ENCODE assay signal across 7 mouse cellular contexts in genomic region chr2:167631181-167631590, GRCm38 (mm10). TPM values are rescaled to one million over a fixed set of nuclear protein-coding genes. Genes with fewer than 3 reads are reported as not detected.
DNase-seq lines count a peak whose midpoint lies in the region; ATAC-seq and TF ChIP-seq lines count a peak whose summit lies in the region.

No protein-coding gene starts in this region.

- H3K9me3 ChIP-seq in lung, embryonic 14.5 days (ENCODE audit: low read depth, low read length): no peaks in the 10 kb centered on the region
- no peaks in the 10 kb centered on the region for H3K9me3 ChIP-seq in forebrain, embryonic 13.5 days (replicated peaks)
- H3K9me3 ChIP-seq in kidney, postnatal 0 days (replicated peaks; ENCODE audit: low read length): no peaks in the 10 kb centered on the region

- H3K4me2 ChIP-seq in lung, embryonic 14.5 days: peak overlapping the region; percentile 84
- peak overlapping the region; percentile 94 for H3K4me2 ChIP-seq in forebrain, embryonic 13.5 days
- H3K4me2 ChIP-seq in kidney, postnatal 0 days (ENCODE audit: low read length): peak overlapping the region; percentile 93
- H3K4me2 ChIP-seq in myocyte (ENCODE audit: low read depth): peak overlapping the region; percentile 96

- H3ac ChIP-seq in myocyte (ENCODE audit: control insufficient read depth, insufficient read length): peak overlapping the region; percentile 93

- DNase-seq in lung, embryonic 14.5 days: peak; percentile 15
- DNase-seq in lung, postnatal 36 days: no peak
- DNase-seq in kidney, postnatal 0 days (ENCODE audit: low spot score): peak; percentile 28
- no peak for DNase-seq in natural killer cell, adult 2 months (ENCODE audit: low spot score in 2 of 2)

- H3K79me2 ChIP-seq in myocyte (ENCODE audit: control insufficient read depth, insufficient read depth): peaks cover 52% of the 10 kb centered on the region

- peak overlapping the region; percentile 86 for H3K9ac ChIP-seq in lung, embryonic 14.5 days
- H3K9ac ChIP-seq in forebrain, embryonic 13.5 days: peak overlapping the region; percentile 92
- H3K9ac ChIP-seq in kidney, postnatal 0 days (ENCODE audit: low read depth, low read length): peak overlapping the region; percentile 96

- peaks cover 18% of the 10 kb centered on the region; the same call in 1 of the 2 replicates for H3K4me1 ChIP-seq in lung, embryonic 14.5 days (ENCODE audit: insufficient read depth)
- H3K4me1 ChIP-seq in bone marrow macrophage, adult 2 months (ENCODE audit: control insufficient read depth, insufficient read depth, low read length): peaks cover 41% of the 10 kb centered on the region
- peaks cover 56% of the 10 kb centered on the region for H3K4me1 ChIP-seq in forebrain, embryonic 13.5 days
- H3K4me1 ChIP-seq in kidney, postnatal 0 days (replicated peaks; ENCODE audit: insufficient read depth, low read length): peaks cover 26% of the 10 kb centered on the region

- ATAC-seq in lung, embryonic 14.5 days (ENCODE audit: insufficient read depth): no peak; the same call in 1 of the 2 replicates
- ATAC-seq in forebrain, embryonic 13.5 days: peak; percentile 20; the same call in 1 of the 2 replicates
- no peak for ATAC-seq in kidney, postnatal 0 days (replicated peaks; ENCODE audit: low FRiP score, low read depth)

- TF ChIP-seq POLR2A in bone marrow macrophage, adult 2 months (IDR thresholded peaks at IDR 0.05; ENCODE audit: borderline replicate concordance, low read depth, low read length): no peak
- no peak for TF ChIP-seq POLR2A in myocyte (IDR thresholded peaks at IDR 0.05; ENCODE audit: insufficient read length, low read depth)

- TF ChIP-seq CTCF in lung, embryonic 14.5 days (IDR thresholded peaks at IDR 0.05; ENCODE audit: low read depth): no peak
- no peak for TF ChIP-seq CTCF in bone marrow macrophage, adult 2 months (IDR thresholded peaks at IDR 0.05; ENCODE audit: low read depth, low read length)
- TF ChIP-seq CTCF in kidney, postnatal 0 days (IDR thresholded peaks at IDR 0.05; ENCODE audit: low read depth): no peak

- H3K27ac ChIP-seq in lung, embryonic 14.5 days (ENCODE audit: low read depth): peak overlapping the region; percentile 76
- H3K27ac ChIP-seq in bone marrow macrophage, adult 2 months (ENCODE audit: insufficient read depth, low read depth, low read length): peak overlapping the region; percentile 50
- peak overlapping the region; percentile 81 for H3K27ac ChIP-seq in forebrain, embryonic 13.5 days
- peak overlapping the region; percentile 89 for H3K27ac ChIP-seq in kidney, postnatal 0 days

- peak overlapping the region; percentile 85 for H3K4me3 ChIP-seq in lung, embryonic 14.5 days (ENCODE audit: low read depth, low read length)
- peak overlapping the region; percentile 59 for H3K4me3 ChIP-seq in bone marrow macrophage, adult 2 months (ENCODE audit: insufficient read depth, low read length)
- H3K4me3 ChIP-seq in forebrain, embryonic 13.5 days: peak overlapping the region; percentile 78
- peak overlapping the region; percentile 95 for H3K4me3 ChIP-seq in kidney, postnatal 0 days (replicated peaks; ENCODE audit: low read depth, low read length)
- H3K4me3 ChIP-seq in myocyte: peak overlapping the region; percentile 49

- WGBS in lung, embryonic 14.5 days: under 1% methylated on average over 31 of the region's 31 CpGs
- WGBS in forebrain, embryonic 13.5 days: under 1% methylated on average over 30 of the region's 31 CpGs
- 0% methylated on average over 31 of the region's 31 CpGs for WGBS in kidney, postnatal 0 days

- H3K27me3 ChIP-seq in lung, embryonic 14.5 days (ENCODE audit: insufficient read depth, low read length): no peaks in the 10 kb centered on the region
- H3K27me3 ChIP-seq in forebrain, embryonic 13.5 days: no peaks in the 10 kb centered on the region
- no peaks in the 10 kb centered on the region for H3K27me3 ChIP-seq in kidney, postnatal 0 days (ENCODE audit: insufficient read depth, low read length)
- no peaks in the 10 kb centered on the region for H3K27me3 ChIP-seq in myocyte (ENCODE audit: control insufficient read depth, insufficient read depth, insufficient read length)

- peaks cover 26% of the 10 kb centered on the region for H3K36me3 ChIP-seq in lung, embryonic 14.5 days (ENCODE audit: insufficient read depth)
- H3K36me3 ChIP-seq in forebrain, embryonic 13.5 days (ENCODE audit: poor library complexity, severe bottlenecking): peaks cover 15% of the 10 kb centered on the region
- peaks cover 17% of the 10 kb centered on the region; the same call in 1 of the 2 replicates for H3K36me3 ChIP-seq in kidney, postnatal 0 days (ENCODE audit: insufficient read depth, low read length)
- peaks cover 8% of the 10 kb centered on the region for H3K36me3 ChIP-seq in myocyte (ENCODE audit: control insufficient read depth, insufficient read depth)

TF ChIP-seq in myocyte, 11 proteins besides CTCF, POLR2A, EP300 and RAD21:
- TF ChIP-seq MAX (IDR thresholded peaks at IDR 0.05; ENCODE audit: low read depth) (no peak), MYOD1 (IDR thresholded peaks at IDR 0.05; ENCODE audit: control insufficient read depth in 1 of 3, insufficient read length in 2 of 3, low read depth in 2 of 3) (peak in 2 of 3 experiments; percentile 84 to 87), REST (IDR thresholded peaks at IDR 0.05; ENCODE audit: insufficient read depth, insufficient read length) (no peak), TCF3 (IDR thresholded peaks at IDR 0.05; ENCODE audit: insufficient read length, low read depth) (no peak), CEBPB (IDR thresholded peaks at IDR 0.05; ENCODE audit: insufficient read depth, poor library complexity, severe bottlenecking) (no peak), MYOG (IDR thresholded peaks at IDR 0.05; ENCODE audit: control insufficient read depth in 1 of 3, insufficient read depth in 1 of 3, insufficient read length in 2 of 3, low read depth in 2 of 3) (no peak), E2F4 (IDR thresholded peaks at IDR 0.05; ENCODE audit: insufficient read depth) (no peak), POLR2AphosphoS2 (IDR thresholded peaks at IDR 0.05; ENCODE audit: insufficient read length, low read depth) (no peak)
TF ChIP-seq in myocyte: peak in this region for 1.

RNA-seq across cellular contexts. Expression of gene Ube2v1, which starts 0.7 kb away (rescaled TPM):
- 275 and 293 TPM in 2 replicates for polyA plus RNA-seq in lung, embryonic 14.5 days (2014; fragmentation: Nextera tagmentation; extraction: Ambion mirVana)
- 132 and 166 TPM in 2 replicates for polyA plus RNA-seq in bone marrow macrophage, adult 2 months (2012; ENCODE audit: insufficient read depth, insufficient read length, missing spikeins)
- 278 and 309 TPM in 2 replicates for polyA plus RNA-seq in forebrain, embryonic 13.5 days (2015; fragmentation: Nextera tagmentation; extraction: Ambion mirVana)
- 256 and 262 TPM in 2 replicates for polyA plus RNA-seq in kidney, postnatal 0 days (2015; fragmentation: Nextera tagmentation; extraction: Ambion mirVana)
- polyA plus RNA-seq in myocyte (2012; fragmentation: generic; extraction: Trizol): 322 TPM

RNA-seq across cellular contexts. Expression of gene Gm20431, which starts 30.1 kb away (rescaled TPM):
- 10.0 and 12.3 TPM in 2 replicates for polyA plus RNA-seq in lung, embryonic 14.5 days (2014; fragmentation: Nextera tagmentation; extraction: Ambion mirVana)
- 13.5 and 19.6 TPM in 2 replicates for polyA plus RNA-seq in bone marrow macrophage, adult 2 months (2012; ENCODE audit: insufficient read depth, insufficient read length, missing spikeins)
- 5.5 and 8.2 TPM in 2 replicates for polyA plus RNA-seq in forebrain, embryonic 13.5 days (2015; fragmentation: Nextera tagmentation; extraction: Ambion mirVana)
- 11.2 and 12.6 TPM in 2 replicates for polyA plus RNA-seq in kidney, postnatal 0 days (2015; fragmentation: Nextera tagmentation; extraction: Ambion mirVana)
- polyA plus RNA-seq in myocyte (2012; fragmentation: generic; extraction: Trizol): 9.2 TPM

RNA-seq across cellular contexts. Expression of gene Cebpb, which starts 57.5 kb away (rescaled TPM):
- polyA plus RNA-seq in lung, embryonic 14.5 days (2014; fragmentation: Nextera tagmentation; extraction: Ambion mirVana): 73.4 and 77.4 TPM in 2 replicates
- polyA plus RNA-seq in bone marrow macrophage, adult 2 months (2012; ENCODE audit: insufficient read depth, insufficient read length, missing spikeins): 109 and 122 TPM in 2 replicates
- polyA plus RNA-seq in forebrain, embryonic 13.5 days (2015; fragmentation: Nextera tagmentation; extraction: Ambion mirVana): 0.11 and 0.14 TPM in 2 replicates
- 13.0 and 22.2 TPM in 2 replicates for polyA plus RNA-seq in kidney, postnatal 0 days (2015; fragmentation: Nextera tagmentation; extraction: Ambion mirVana)
- 74.7 TPM for polyA plus RNA-seq in myocyte (2012; fragmentation: generic; extraction: Trizol)

RNA-seq across cellular contexts. Expression of gene Tmem189, which starts 58.4 kb away (rescaled TPM):
- polyA plus RNA-seq in lung, embryonic 14.5 days (2014; fragmentation: Nextera tagmentation; extraction: Ambion mirVana): 41.6 and 43.3 TPM in 2 replicates
- polyA plus RNA-seq in bone marrow macrophage, adult 2 months (2012; ENCODE audit: insufficient read depth, insufficient read length, missing spikeins): 129 and 138 TPM in 2 replicates
- polyA plus RNA-seq in forebrain, embryonic 13.5 days (2015; fragmentation: Nextera tagmentation; extraction: Ambion mirVana): 22.1 and 24.0 TPM in 2 replicates
- 64.6 and 65.2 TPM in 2 replicates for polyA plus RNA-seq in kidney, postnatal 0 days (2015; fragmentation: Nextera tagmentation; extraction: Ambion mirVana)
- polyA plus RNA-seq in myocyte (2012; fragmentation: generic; extraction: Trizol): 91.9 TPM

Comparison
In these comparisons a context has a peak if more than half of its experiments do, and no peak if none do; other contexts are left out.
1. DNase-seq: peak in lung, embryonic 14.5 days (single experiment) and kidney, postnatal 0 days (single experiment); none in lung, postnatal 36 days (single experiment) and natural killer cell, adult 2 months (0 of 2).
2. RNA of gene Cebpb, which starts 57.5 kb away (polyA plus RNA-seq): 109 to 122 TPM in bone marrow macrophage, adult 2 months, 73.4 to 77.4 TPM in lung, embryonic 14.5 days, 74.7 TPM in myocyte (single experiment) and 13.0 to 22.2 TPM in kidney, postnatal 0 days; 0.11 to 0.14 TPM in forebrain, embryonic 13.5 days; every median in the first group is over 10 times any median in the second.
3. Peak in every context shown above with its lines, with median percentiles within 50 percentile points of each other: H3K27ac ChIP-seq, H3K4me2 ChIP-seq, H3K4me3 ChIP-seq and H3K9ac ChIP-seq.